Mouse (Mus musculus) MEL (cell line): ENCODE measurements around the gene 4833420G17Rik.

Experiments used
- BHLHE40 ChIP-seq: IDR thresholded peaks from 2 replicates; pipeline ENCODE4 v1.6.1; 2012; ENCODE audit warnings: low read depth, mild to moderate bottlenecking, inconsistent platforms, low read length, improper control_type of control experiment, borderline replicate concordance
- CTCF ChIP-seq, 3 experiments: IDR thresholded peaks in 2 of 3; conservative IDR thresholded peaks in 1 of 3; 2 replicates each; pipeline ENCODE4 v1.5.1; 2011 to 2012; ENCODE audit warnings: low read length in 3 of 3, low read depth in 2 of 3, mild to moderate bottlenecking in 2 of 3, improper control_type of control experiment in 1 of 3, inconsistent platforms in 1 of 3, mixed read lengths in 1 of 3, moderate library complexity in 1 of 3; ENCODE audit not compliant: control insufficient read depth in 1 of 3, insufficient read depth in 1 of 3, poor library complexity in 1 of 3, severe bottlenecking in 1 of 3
- EP300 ChIP-seq, 2 experiments: IDR thresholded peaks; 2 replicates each; pipeline ENCODE4 v1.6.1; 2011; ENCODE audit warnings: improper control_type of control experiment in 2 of 2, low read length in 2 of 2, low read depth in 1 of 2, mild to moderate bottlenecking in 1 of 2
- JUND ChIP-seq: IDR thresholded peaks from 2 replicates; pipeline ENCODE4 v1.6.1; 2011; ENCODE audit warnings: low read depth, mild to moderate bottlenecking, improper control_type of control experiment, low read length
- MAFK ChIP-seq: IDR thresholded peaks from 2 replicates; pipeline ENCODE4 v1.6.1; 2011; ENCODE audit warnings: low read depth, mild to moderate bottlenecking, low read length, improper control_type of control experiment, borderline replicate concordance
- POLR2A ChIP-seq, 2 experiments: IDR thresholded peaks; 2 replicates each; pipeline ENCODE4 v1.6.1; 2011 to 2012; ENCODE audit warnings: low read length in 2 of 2, mild to moderate bottlenecking in 2 of 2, control low read depth in 1 of 2, improper control_type of control experiment in 1 of 2, low read depth in 1 of 2, moderate library complexity in 1 of 2; ENCODE audit not compliant: control insufficient read depth in 1 of 2, insufficient read depth in 1 of 2, poor library complexity in 1 of 2

- TF ChIP-seq BHLHE40: no peak
- no peak for TF ChIP-seq MAFK
- no peak for TF ChIP-seq POLR2A (IDR thresholded peaks at IDR 0.05; ENCODE audit: control insufficient read depth in 1 of 2, insufficient read depth in 1 of 2, low read depth in 1 of 2, low read length in 2 of 2, poor library complexity in 1 of 2)
- TF ChIP-seq JUND: no peak
- no peak for TF ChIP-seq EP300 (IDR thresholded peaks at IDR 0.05; ENCODE audit: low read depth in 1 of 2, low read length in 2 of 2)
- TF ChIP-seq CTCF (IDR thresholded peaks at IDR 0.05 in 2 of 3, conservative IDR thresholded peaks at IDR 0.05 in 1 of 3; ENCODE audit: control insufficient read depth in 1 of 3, insufficient read depth in 1 of 3, low read depth in 2 of 3, low read length in 3 of 3, poor library complexity in 1 of 3, severe bottlenecking in 1 of 3): no peak
Observed at GRCm38 (mm10) chr13:119432041-119432440, 30.5 kb upstream of the 4833420G17Rik start.
